Mouse (Mus musculus) liver, adult 2 months (tissue): ENCODE results near the gene Kcnd3.

Source experiments
- CTCF ChIP-seq: fragments of 200-500 bp; IDR thresholded peaks from 2 replicates; pipeline ENCODE4 v1.5.1; 2011; ENCODE audit warnings: low read depth, low read length, control low read depth
- POLR2A ChIP-seq: fragments of 200-500 bp; IDR thresholded peaks from 2 replicates; pipeline ENCODE4 v1.6.1; 2011; ENCODE audit warnings: low read length, control low read depth; ENCODE audit not compliant: insufficient read depth; ENCODE audit errors: extremely low read depth

- no peak for TF ChIP-seq POLR2A
- no peak for TF ChIP-seq CTCF
Observed at GRCm38 (mm10) chr3:105581119-105581518, 129.0 kb downstream of the Kcnd3 start.
